Mouse (Mus musculus) heart, embryonic 16.5 days (tissue): ENCODE measurements around the gene Mroh2b. TPM values are rescaled to one million over a fixed set of nuclear protein-coding genes. Genes with fewer than 3 reads are reported as not detected.
A peak's percentile ranks its signal among the peaks of the same experiment; 100 is the strongest.

ENCODE experiments used
- ATAC-seq: fragments of 200-750 bp; cut with Nextera tagmentation; replicated peaks from 2 replicates; pipeline ENCODE4 v1.8.0; 2017; ENCODE audit warnings: moderate number of reproducible peaks; ENCODE audit not compliant: insufficient read depth, low FRiP score; ENCODE audit errors: extremely low read depth
- H3K27ac ChIP-seq: fragments of 300-500 bp; sonication (generic); 2 replicates; pipeline ENCODE4 v1.5.1; 2014; ENCODE audit warnings: mild to moderate bottlenecking, low read length, control low read depth, moderate library complexity
- H3K27me3 ChIP-seq: fragments of 300-500 bp; sonication (generic); 2 replicates; pipeline ENCODE4 v1.6.1; 2014; ENCODE audit warnings: low read length, mixed read lengths; ENCODE audit not compliant: control insufficient read depth, insufficient read depth
- H3K36me3 ChIP-seq: fragments of 300-500 bp; sonication (generic); 2 replicates; pipeline ENCODE4 v1.6.1; 2014; ENCODE audit not compliant: control insufficient read depth, insufficient read depth
- H3K4me1 ChIP-seq: fragments of 300-500 bp; sonication (generic); 2 replicates; pipeline ENCODE4 v1.6.1; 2014; ENCODE audit warnings: low read length, mixed read lengths; ENCODE audit not compliant: control insufficient read depth, insufficient read depth
- H3K4me2 ChIP-seq: fragments of 300-500 bp; sonication (generic); 2 replicates; pipeline ENCODE4 v1.6.1; 2014; ENCODE audit warnings: low read depth, mild to moderate bottlenecking, control low read depth, low read length
- H3K4me3 ChIP-seq: fragments of 300-500 bp; sonication (generic); 2 replicates; pipeline ENCODE4 v1.5.1; 2014; ENCODE audit warnings: mild to moderate bottlenecking, control low read depth, low read length
- H3K9ac ChIP-seq: fragments of 300-500 bp; sonication (generic); 2 replicates; pipeline ENCODE4 v1.6.1; 2014; ENCODE audit warnings: low read length, control low read depth
- H3K9me3 ChIP-seq: fragments of 300-500 bp; sonication (generic); replicated peaks from 2 replicates; pipeline ENCODE4 v1.6.1; 2016; ENCODE audit warnings: low read length; ENCODE audit not compliant: control insufficient read depth
- WGBS: fragments of 180-500 bp; shearing (Covaris S2); extraction: QIAGEN DNeasy Blood & Tissue Kit; methylation state at CpG from one replicate; pipeline ENCODE4 v1.1.7; 2014; 5-methylcytosine and 5-hydroxymethylcytosine counted together
- polyA plus RNA-seq: library from polyadenylated mRNA; unstranded; fragments of >200 nt; fragmentation: Nextera tagmentation; extraction: Ambion mirVana; gene quantifications from 2 replicates; pipeline ENCODE4 v1.2.1, GENCODE M21; 2015

The Mroh2b gene
- not detected in 2 replicates for polyA plus RNA-seq

DNA sequence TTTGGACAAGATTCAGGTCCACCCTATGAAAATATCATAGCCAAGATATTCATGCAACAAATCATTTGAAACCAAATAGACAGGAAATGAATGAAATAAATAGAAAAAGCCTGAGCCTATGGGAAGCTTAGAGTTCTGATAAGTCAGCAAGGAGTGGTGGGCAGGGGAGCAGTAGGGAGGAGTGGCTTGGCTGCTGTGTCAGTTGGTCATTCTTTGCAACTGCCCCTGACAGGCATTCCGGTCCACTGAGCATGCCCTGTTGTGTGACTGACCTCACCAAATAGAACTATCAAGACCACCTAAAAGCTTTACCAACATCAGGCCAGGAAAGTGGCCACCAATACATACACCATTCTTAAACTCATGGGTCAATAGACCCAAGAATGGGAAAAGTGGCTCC lies at the start of gene Mroh2b:
Gene Mroh2b (plus strand): TSS at position 301 of the 400 bp plus-strand sequence.
- Histone ChIP-seq H3K4me1 (no peaks in the 10 kb centered on the region), H3K27ac (no peak within 1 kb of the TSS), H3K36me3 (no peaks in the 10 kb centered on the region), H3K4me3 (no peak within 1 kb of the TSS), H3K9me3 (no peaks in the 10 kb centered on the region), H3K27me3 (no peaks in the 10 kb centered on the region), H3K4me2 (no peak within 1 kb of the TSS), H3K9ac (no peak within 1 kb of the TSS)
- WGBS, result 95% methylated on average over 1 of the region's 1 CpGs
- no peak for ATAC-seq

DNA sequence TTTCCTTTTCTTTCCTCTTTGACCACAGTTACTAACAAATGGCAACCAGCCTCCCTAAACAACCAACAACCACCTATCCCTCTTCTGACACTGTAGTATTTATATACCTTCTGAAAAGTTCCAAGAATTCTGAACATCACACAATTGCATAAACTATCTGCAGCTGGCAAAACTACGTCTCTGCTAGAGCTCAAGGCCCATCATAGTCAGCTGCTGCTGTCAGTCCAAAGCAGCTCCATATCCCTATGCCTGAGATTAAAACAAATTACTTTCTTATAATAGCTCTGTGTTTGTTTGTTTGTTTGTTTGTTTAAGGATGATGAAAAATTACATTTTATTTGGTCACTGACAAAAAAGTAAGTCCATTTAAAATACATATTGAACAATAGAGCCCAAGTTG lies 48.5 kb upstream of the Mroh2b start:
- 81% methylated on average over 1 of the region's 1 CpGs for WGBS

DNA sequence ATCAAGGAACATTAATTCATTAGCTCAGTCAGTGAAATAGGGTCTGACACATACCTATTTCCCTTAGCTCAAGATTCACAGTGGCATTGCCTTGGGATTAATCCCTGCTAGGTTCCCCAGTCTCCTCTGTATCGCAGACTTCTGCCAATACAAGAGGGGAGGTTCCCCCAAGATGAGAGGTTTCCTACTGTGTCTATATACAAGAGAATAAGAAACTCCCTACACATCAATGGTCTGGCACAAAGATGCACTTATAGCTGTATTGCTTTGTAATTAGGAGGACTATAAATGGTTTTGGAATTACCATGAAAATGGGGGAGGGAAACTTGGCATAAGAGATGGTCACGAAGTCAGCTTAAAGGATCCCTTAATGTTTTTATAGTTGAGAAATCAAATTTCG lies 3.6 kb upstream of the Mroh2b start:
- ATAC-seq, result no peak
- Histone ChIP-seq H3K4me3 (no peak overlapping the region), H3K36me3 (no peaks in the 10 kb centered on the region), H3K4me2 (no peak overlapping the region), H3K27ac (no peak overlapping the region), H3K9me3 (no peaks in the 10 kb centered on the region), H3K27me3 (no peaks in the 10 kb centered on the region), H3K9ac (no peak overlapping the region), H3K4me1 (no peaks in the 10 kb centered on the region)
- 65% methylated on average over 3 of the region's 3 CpGs for WGBS

More for the DNA sequence above, 48.5 kb upstream of the Mroh2b start:
- Histone ChIP-seq H3K27me3 (no peaks in the 10 kb centered on the region), H3K4me3 (no peak overlapping the region), H3K9me3 (no peaks in the 10 kb centered on the region), H3K9ac (no peak overlapping the region), H3K4me1 (no peaks in the 10 kb centered on the region), H3K36me3 (no peaks in the 10 kb centered on the region), H3K27ac (no peak overlapping the region), H3K4me2 (no peak overlapping the region)
- ATAC-seq, result no peak

DNA sequence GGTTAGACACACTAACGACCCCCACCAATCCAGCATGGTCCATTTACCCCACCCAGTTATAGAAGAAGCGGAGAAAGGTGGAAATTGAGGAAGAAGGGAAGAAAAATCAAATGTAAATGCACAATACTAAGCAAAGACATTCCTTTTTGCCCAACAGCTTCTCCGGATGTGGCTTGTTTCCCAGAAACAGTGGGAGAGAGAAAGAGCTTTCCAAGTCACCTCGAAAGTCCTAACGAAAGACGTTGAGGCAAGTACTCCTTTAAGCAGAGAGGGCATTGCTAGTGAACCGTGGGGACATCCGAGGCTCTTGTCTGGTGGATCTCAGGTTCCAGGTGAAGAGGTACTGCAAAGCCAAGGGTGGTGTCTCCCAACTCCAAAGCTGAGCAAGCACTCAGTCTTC lies 36.2 kb downstream of the Mroh2b start:
- 78% methylated on average over 8 of the region's 8 CpGs for WGBS
- H3K9me3 ChIP-seq, result no peaks in the 10 kb centered on the region
- no peak overlapping the region for H3K27ac ChIP-seq
- no peaks in the 10 kb centered on the region for H3K27me3 ChIP-seq
- H3K36me3 ChIP-seq, result no peaks in the 10 kb centered on the region
- H3K4me1 ChIP-seq, result no peaks in the 10 kb centered on the region
- H3K4me3 ChIP-seq, result no peak overlapping the region
- no peak for ATAC-seq
- no peak overlapping the region for H3K9ac ChIP-seq
- no peak overlapping the region for H3K4me2 ChIP-seq

DNA sequence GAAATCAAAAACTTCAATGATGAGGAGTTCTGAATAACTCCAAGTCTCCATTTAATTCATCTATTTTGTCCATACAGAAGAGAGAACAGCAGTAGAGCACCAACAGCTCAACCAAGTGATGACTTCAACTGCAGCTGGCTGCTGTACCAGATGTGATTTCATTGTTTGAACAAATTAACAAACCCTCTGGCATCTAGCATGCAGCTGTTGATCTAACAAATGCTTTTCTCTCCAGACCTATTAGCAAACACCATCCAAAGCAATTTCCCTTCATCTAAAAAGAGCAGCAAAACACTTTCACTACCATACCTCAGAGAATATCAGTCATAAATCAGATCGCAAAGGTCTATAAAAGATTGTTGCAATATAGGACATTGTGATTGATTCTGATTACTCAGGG lies 74.8 kb downstream of the Mroh2b start:
- ATAC-seq, result no peak
- WGBS, result 85% methylated on average over 1 of the region's 1 CpGs
- H3K4me3 ChIP-seq, result no peak overlapping the region

DNA sequence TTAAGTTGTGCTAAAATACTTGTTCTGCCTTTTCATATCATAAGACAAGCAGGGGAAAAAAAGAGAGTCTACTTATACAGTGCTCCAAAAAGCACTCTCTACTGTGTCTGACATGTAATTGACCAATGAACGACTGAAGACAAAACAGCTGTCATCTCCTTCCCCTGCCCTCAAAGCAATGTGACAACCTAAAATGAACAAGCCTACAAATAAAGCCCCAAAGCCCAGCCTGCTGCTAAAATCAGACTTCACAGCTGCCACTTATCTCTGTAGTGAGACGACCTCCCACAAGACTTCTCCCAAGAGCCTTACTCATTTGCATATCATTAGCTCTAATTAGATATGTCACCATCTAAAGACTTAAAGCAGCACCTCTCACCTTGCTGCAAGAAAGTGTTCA lies 104.4 kb downstream of the Mroh2b start:
- H3K27ac ChIP-seq, result no peak overlapping the region
- H3K4me3 ChIP-seq, result no peak overlapping the region
- no peaks in the 10 kb centered on the region for H3K36me3 ChIP-seq
- H3K27me3 ChIP-seq, result no peaks in the 10 kb centered on the region
- H3K9ac ChIP-seq, result no peak overlapping the region
- WGBS, result 21% methylated on average over 2 of the region's 2 CpGs
- ATAC-seq, result no peak
- no peaks in the 10 kb centered on the region for H3K4me1 ChIP-seq
- H3K4me2 ChIP-seq, result no peak overlapping the region
- H3K9me3 ChIP-seq, result no peaks in the 10 kb centered on the region

More for the DNA sequence above, 74.8 kb downstream of the Mroh2b start:
- H3K36me3 ChIP-seq, result no peaks in the 10 kb centered on the region
- no peak overlapping the region for H3K27ac ChIP-seq
- no peak overlapping the region for H3K9ac ChIP-seq
- no peaks in the 10 kb centered on the region for H3K27me3 ChIP-seq
- no peaks in the 10 kb centered on the region for H3K9me3 ChIP-seq
- H3K4me2 ChIP-seq, result no peak overlapping the region
- no peaks in the 10 kb centered on the region for H3K4me1 ChIP-seq

DNA sequence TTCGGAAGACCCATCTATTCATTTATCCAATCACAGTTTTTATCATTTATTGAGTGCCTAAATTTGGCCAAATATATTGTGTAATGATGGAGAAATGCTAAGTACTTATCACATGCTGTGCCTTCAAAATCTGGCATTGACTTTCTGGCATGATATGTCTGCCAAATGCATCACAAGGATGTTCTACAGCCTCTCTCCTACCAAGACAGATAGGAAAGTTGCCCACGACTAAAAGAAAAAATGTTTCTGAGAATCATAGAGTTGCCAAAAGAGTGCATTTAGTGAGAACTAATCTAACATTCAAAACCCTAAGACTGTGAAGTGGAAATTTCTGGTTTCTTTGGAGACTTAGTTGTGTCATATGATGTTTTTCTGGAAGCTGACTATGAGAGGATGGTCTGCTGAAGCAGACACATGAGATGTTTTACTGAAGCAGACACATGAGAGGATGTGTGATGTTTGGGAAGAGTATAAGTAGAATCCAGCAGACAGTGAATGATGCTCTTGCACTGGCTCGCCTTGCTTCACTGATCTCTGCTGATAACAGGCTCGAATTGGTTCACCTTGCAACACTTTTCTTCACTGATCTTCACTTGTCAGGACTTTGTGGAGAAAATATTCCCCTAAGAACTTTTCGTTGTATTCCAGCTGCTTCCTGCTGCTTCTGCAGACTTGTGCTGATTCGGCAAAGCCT lies 105.1 kb downstream of the Mroh2b start:
- Histone ChIP-seq H3K27me3 (no peaks in the 10 kb centered on the region), H3K27ac (no peak overlapping the region), H3K4me1 (no peaks in the 10 kb centered on the region), H3K36me3 (no peaks in the 10 kb centered on the region), H3K9me3 (no peaks in the 10 kb centered on the region), H3K4me2 (no peak overlapping the region), H3K4me3 (no peak overlapping the region), H3K9ac (no peak overlapping the region)
- WGBS, result 70% methylated on average over 6 of the region's 6 CpGs
- no peak for ATAC-seq

DNA sequence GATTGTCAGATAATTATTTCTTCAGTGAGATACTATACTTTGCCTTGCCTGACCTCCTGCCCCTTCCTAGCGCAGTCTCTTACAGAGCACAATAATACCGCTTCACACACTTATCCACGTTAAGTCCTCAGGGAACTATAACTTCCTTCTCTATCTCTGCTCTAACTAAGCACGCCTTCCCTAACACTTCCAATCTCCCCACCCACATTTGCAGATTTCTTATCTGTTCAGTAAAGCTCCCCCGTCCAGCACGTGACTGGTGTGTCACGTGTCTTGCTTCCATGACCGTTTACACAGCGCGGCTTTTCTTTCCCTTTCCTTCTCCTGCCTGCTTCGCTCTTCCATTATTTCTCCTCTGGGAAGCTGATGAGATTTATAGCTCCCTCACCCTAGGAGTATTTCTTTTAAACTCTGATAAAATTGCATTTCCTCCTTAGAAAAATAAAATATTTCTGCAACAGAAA lies 111.1 kb downstream of the Mroh2b start:
- no peak overlapping the region for H3K9ac ChIP-seq
- H3K27me3 ChIP-seq, result no peaks in the 10 kb centered on the region
- ATAC-seq, result no peak
- no peaks in the 10 kb centered on the region for H3K9me3 ChIP-seq
- 60% methylated on average over 11 of the region's 11 CpGs for WGBS
- no peak overlapping the region; the same call in 1 of the 2 replicates for H3K4me3 ChIP-seq
- H3K27ac ChIP-seq, result no peak overlapping the region
- H3K36me3 ChIP-seq, result no peaks in the 10 kb centered on the region
- H3K4me1 ChIP-seq, result no peaks in the 10 kb centered on the region
- peak overlapping the region; percentile 27 for H3K4me2 ChIP-seq
